Mouse (Mus musculus) retina, embryonic 14.5 days (tissue): Measurements from ENCODE around the gene Leap2.
"Not testable (repeated sequence)": the region's sequence is repeated elsewhere in the genome, so short reads cannot be mapped to it uniquely, and the experiment has no call there.

Experiments
- DNase-seq: peaks from one replicate; pipeline ENCODE4 v3.0.0-alpha.2; 2015; ENCODE audit warnings: low spot score

Leap2 gene

GRCm38 (mm10) chr11:53441921-53442320 lies 19.0 kb upstream of the Leap2 start:
- no peak for DNase-seq

- DNase-seq: no peak
These were observed 13.4 kb upstream of the Leap2 start for GRCm38 (mm10) chr11:53436338-53436737.

GRCm38 (mm10) chr11:53435504-53435903 lies 12.5 kb upstream of the Leap2 start:
- no peak for DNase-seq

- no peak for DNase-seq
These were observed 10.1 kb upstream of the Leap2 start for GRCm38 (mm10) chr11:53433057-53433456.

GRCm38 (mm10) chr11:53431347-53432056 lies 8.5 kb upstream of the Leap2 start:
- DNase-seq: no peak

GRCm38 (mm10) chr11:53430670-53431346 lies 7.8 kb upstream of the Leap2 start, which contains the start of the genes Uqcrq and Gdf9:
Gene Uqcrq, minus strand, starts transcription at chr11:53430831.
Gene Gdf9, plus strand, starts transcription at chr11:53431023.
- peak; percentile 100 for DNase-seq

- no peak for DNase-seq
These were observed 7.3 kb upstream of the Leap2 start for GRCm38 (mm10) chr11:53430300-53430669.

- no peak for DNase-seq
These were observed 6.2 kb upstream of the Leap2 start for GRCm38 (mm10) chr11:53429182-53429581.

- DNase-seq: no peak
These were observed 5.7 kb upstream of the Leap2 start for GRCm38 (mm10) chr11:53428716-53429057.

GRCm38 (mm10) chr11:53427993-53428715 lies 5.2 kb upstream of the Leap2 start:
- no peak for DNase-seq

- not testable (repeated sequence) for DNase-seq
These were observed 3.9 kb upstream of the Leap2 start for GRCm38 (mm10) chr11:53426914-53427313.

GRCm38 (mm10) chr11:53425711-53426255 lies 2.8 kb upstream of the Leap2 start:
- no peak for DNase-seq

- DNase-seq: no peak
These were observed 2.3 kb upstream of the Leap2 start for GRCm38 (mm10) chr11:53425251-53425650.

GRCm38 (mm10) chr11:53424826-53425225 lies 1.9 kb upstream of the Leap2 start:
- DNase-seq: no peak

GRCm38 (mm10) chr11:53418048-53418447 lies 4.9 kb downstream of the Leap2 start:
- DNase-seq: no peak

- DNase-seq: no peak
These were observed 9.1 kb downstream of the Leap2 start for GRCm38 (mm10) chr11:53413871-53414270.

GRCm38 (mm10) chr11:53411738-53412137 lies 11.2 kb downstream of the Leap2 start:
- DNase-seq: peak; percentile 67

- DNase-seq: no peak
These were observed 19.3 kb downstream of the Leap2 start for GRCm38 (mm10) chr11:53403638-53404037.

GRCm38 (mm10) chr11:53393856-53394255 lies 29.1 kb downstream of the Leap2 start:
- no peak for DNase-seq

- no peak for DNase-seq
These were observed 39.1 kb downstream of the Leap2 start for GRCm38 (mm10) chr11:53383758-53384428.

- DNase-seq: no peak
These were observed 44.1 kb downstream of the Leap2 start for GRCm38 (mm10) chr11:53378918-53379317.
